Mouse (Mus musculus): ENCODE data around the gene Erbb3.

Erbb3 gene

GRCm38 (mm10) chr10:128535624-128536265 lies 53.7 kb downstream of the Erbb3 start:
- in situ Hi-C loops (cut with MboI; ENCODE audit: low sequenced_read_pairs): no loop called here

GRCm38 (mm10) chr10:128535206-128535605 lies 54.2 kb downstream of the Erbb3 start:
- in situ Hi-C loops (cut with MboI; ENCODE audit: low sequenced_read_pairs): no loop called here

GRCm38 (mm10) chr10:128526366-128527356 lies 62.8 kb downstream of the Erbb3 start:
- in situ Hi-C loops (cut with MboI; ENCODE audit: low sequenced_read_pairs): no loop called here

- in situ Hi-C loops (cut with MboI; ENCODE audit: low sequenced_read_pairs): no loop called here
These were observed 63.7 kb downstream of the Erbb3 start, which contains the start of gene Esyt1 for GRCm38 (mm10) chr10:128525671-128526308. Esyt1 (minus strand) TSS chr10:128525871.

- in situ Hi-C loops (cut with MboI; ENCODE audit: low sequenced_read_pairs): no loop called here
These were observed 64.5 kb downstream of the Erbb3 start for GRCm38 (mm10) chr10:128524732-128525662.

GRCm38 (mm10) chr10:128524111-128524731 lies 65.2 kb downstream of the Erbb3 start:
- in situ Hi-C loops (cut with MboI; ENCODE audit: low sequenced_read_pairs): no loop called here

- in situ Hi-C loops (cut with MboI; ENCODE audit: low sequenced_read_pairs): no loop called here
These were observed 67.1 kb downstream of the Erbb3 start for GRCm38 (mm10) chr10:128522351-128522750.

GRCm38 (mm10) chr10:128520591-128520990 lies 68.9 kb downstream of the Erbb3 start:
- in situ Hi-C loops (cut with MboI; ENCODE audit: low sequenced_read_pairs): no loop called here

GRCm38 (mm10) chr10:128518833-128519232 lies 70.6 kb downstream of the Erbb3 start:
- in situ Hi-C loops (cut with MboI; ENCODE audit: low sequenced_read_pairs): no loop called here
